Mouse (Mus musculus) telencephalon, adult 2 months (tissue): ENCODE measurements at regions not wholly inside any gene's neighbourhood (a gene's known extent, or its start where the extent isn't known, plus 50 kb on each side); places are given as distances from the start of the nearest gene placed in this dataset.

ENCODE experiments used
- DNase-seq: peaks from one replicate; pipeline ENCODE4 v3.0.0-alpha.2; 2011; ENCODE audit warnings: low read depth, low spot score

DNA sequence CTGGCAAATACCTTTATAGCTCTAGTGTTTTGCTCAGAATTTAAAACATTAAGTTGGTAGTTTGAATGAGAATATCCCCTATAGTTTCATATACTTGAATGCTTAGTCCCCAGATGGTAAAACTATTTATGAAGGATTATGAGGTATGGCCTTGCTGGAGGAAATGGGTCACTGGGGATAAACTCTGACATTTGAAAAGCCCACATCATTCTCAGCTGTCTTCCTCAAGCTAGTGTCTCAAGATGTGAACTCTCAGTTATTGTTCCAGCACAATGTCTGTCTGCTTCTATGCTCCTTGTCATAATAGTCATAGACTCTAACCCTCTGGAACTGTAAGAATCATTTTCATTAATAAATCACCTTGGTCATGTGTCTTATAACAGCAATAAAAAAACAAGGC, 2004.1 kb upstream of the Gm8797 start:
- DNase-seq, result no peak

DNA sequence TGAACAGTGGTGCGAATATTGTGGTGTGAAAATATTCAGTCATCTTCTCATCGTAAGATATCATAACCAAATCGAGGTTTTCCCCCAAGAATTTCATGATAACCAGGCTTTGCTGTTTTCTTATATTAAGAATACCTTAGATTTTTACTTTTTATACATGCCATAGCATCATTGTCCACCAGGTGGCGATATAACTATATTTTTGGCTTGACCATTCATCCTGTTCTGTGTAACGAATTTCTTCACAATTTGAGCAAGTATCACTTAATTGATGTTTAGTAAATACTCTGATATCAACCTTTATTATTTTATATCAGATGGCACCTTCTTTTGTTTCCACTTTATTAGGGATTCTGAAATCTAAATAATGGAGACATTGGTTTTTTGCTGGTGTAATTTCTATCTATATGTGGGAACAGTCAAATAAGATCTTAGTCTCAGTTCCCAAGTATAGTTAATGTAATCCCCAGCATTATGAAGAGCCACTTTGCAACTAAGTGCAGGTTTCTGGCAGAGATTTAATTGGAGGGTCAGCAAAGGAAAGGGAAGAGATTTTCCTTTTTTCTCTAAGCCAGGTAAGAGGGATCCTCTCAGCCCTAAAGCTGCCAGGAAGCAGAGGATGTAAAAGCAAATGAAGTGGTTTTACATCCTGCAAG, 1998.9 kb upstream of the Gm8797 start:
- peak; percentile 12 for DNase-seq

DNA sequence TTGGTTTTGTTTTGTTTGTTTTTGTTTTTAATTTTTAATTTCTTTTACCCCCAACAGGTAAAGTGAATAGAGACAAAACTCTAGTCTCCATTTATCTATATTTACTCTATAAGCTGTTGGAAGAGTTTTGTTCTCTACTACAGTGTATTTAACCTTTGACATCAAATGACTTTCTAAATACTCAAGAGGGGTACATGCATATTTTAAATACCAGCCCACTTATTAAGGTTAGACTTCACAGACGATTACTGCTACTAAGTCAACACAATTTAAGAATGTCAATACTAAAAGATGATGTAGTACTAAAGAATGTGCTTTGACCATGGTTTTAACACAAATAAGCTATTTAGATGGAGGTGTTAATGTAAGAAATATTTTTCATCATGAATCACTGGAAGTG, 1989.3 kb upstream of the Gm8797 start:
- no peak for DNase-seq

DNA sequence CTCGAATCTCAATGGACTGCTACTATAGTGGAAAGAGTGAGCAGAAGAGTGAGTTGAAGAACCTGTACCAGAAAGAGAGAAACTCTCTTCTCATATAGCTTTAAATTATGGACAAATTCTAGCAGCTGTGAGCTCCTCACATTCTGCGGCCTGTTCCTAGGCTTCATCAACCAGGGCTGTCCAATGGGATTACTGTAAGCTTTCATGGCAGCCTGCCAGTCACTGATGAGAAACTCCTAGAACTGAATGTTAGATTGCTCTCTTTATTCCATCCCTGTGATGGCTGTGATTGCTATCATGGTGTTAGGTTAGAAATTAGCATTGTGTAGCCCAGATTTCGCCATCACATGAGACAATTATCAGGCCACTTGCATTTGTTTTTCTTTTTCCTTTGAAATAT, 1966.4 kb upstream of the Gm8797 start:
- no peak for DNase-seq

DNA sequence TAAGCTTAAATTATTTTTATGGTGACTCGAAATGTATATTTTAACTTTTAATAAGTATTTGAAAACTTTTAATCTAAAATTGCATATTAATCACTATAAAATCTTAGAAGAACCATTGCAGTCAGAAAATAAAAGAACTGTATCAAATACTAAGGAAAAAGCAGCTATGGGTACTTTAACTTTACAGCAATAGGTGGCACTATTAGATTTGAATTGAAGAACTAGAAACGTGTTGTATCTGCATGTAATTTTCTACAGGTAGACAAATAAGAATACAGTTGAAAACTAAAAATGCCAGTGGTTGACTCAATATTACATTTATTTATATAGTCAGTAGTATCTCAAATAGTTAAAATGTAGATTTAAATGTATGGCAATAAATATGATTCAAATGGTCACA, 1964.6 kb upstream of the Gm8797 start:
- DNase-seq, result no peak

DNA sequence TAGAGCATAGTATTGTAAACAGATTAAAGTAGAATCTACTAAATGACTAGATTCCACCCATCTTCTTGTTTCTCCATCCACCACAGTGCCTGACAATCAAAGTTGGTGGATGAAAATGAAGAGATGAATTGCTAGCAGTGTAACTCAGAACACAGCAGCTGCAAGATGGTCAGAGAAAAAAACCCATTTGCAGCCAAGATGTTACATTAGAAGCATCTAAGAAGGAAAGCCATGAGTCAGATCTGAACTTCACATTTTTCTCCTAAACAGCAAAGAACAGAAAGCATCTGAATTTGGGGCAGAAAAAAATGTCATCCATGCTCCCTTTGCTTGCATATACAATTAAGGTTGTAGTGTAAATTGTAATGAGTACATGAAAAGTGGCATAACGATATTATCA, 1942.8 kb upstream of the Gm8797 start:
- peak; percentile 4 for DNase-seq

DNA sequence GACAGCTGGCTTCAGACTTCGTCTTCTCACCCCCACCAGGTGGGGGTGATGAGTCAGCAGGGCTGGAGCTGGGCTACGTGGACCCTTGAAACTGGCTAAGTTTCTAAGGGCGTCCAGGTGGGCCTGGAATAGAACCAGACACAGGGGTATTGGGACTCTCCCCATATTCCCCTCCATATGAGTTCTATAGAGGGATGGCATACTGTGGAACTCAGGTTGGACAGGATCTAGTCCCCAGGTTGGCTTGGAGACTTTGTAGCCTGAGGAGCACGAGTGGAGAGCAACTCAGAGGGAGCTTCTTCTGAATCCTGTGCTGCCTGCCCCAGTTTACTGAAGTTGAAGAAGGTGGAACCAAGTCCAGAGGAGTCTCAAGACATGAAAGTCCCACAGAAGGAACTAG, 1921.6 kb upstream of the Gm8797 start:
- DNase-seq, result no peak

DNA sequence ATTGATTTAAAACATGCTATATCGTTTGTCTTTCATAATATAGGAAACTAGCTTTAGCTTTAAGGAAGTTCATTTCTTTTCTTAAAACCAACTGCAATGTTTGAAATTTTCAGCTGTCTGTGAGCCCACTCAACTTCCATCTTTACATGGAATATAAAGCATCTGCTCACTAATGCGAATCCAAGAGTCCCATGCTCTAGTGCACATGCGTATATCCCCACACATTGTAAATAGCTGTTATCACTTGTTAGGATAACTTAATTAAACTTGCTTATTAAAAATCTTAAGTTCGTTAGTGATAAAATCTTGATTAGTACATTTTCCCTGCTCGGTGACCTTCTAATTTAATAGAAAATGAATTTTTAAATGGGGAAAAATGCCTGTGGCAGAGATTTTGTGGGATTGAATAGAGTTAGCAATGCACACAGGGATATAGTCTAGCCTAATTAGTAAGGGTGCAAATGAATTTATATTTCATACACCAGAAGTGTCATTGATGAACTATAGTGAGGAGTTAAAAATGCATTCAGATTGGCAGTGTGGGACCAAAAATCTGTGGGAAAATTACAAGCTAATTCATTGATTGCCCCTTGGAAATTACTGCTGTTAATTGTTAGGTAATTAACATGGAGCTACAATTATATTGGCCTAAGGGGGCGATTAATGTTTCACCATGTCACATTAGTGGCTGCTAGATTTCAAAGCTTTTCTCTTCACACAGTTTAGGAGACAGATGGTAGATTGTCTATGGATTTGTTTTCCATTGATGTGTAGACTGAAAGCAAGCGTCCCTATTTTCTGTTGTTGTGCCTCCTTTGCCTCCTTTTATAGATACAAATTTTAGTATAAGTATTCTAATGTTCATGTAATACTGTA, 1919.0 kb upstream of the Gm8797 start:
- DNase-seq, result no peak
